Mouse (Mus musculus): ENCODE results near the gene Car14. TPM values are rescaled to one million over a fixed set of nuclear protein-coding genes. Genes with fewer than 3 reads are reported as not detected.

Gene Car14
- total RNA-seq, 2 experiments from 2014 or later = not detected

GRCm38 (mm10) chr3:95893606-95894316 lies 10.7 kb downstream of the Car14 start, which contains the start of gene Aph1a:
TSS of gene Aph1a (plus strand) at chr3:95893969.
- ATAC-seq (replicated peaks; ENCODE audit: poor library complexity, severe bottlenecking) = peak; percentile 88

GRCm38 (mm10) chr3:95893126-95893525 lies 11.4 kb downstream of the Car14 start:
- ATAC-seq (replicated peaks; ENCODE audit: poor library complexity, severe bottlenecking) = no peak

- ATAC-seq (replicated peaks; ENCODE audit: poor library complexity, severe bottlenecking) = no peak
Measured at GRCm38 (mm10) chr3:95892066-95893052, 12.1 kb downstream of the Car14 start.

GRCm38 (mm10) chr3:95891211-95892065 lies 13.1 kb downstream of the Car14 start, which contains the start of gene BC028528:
TSS of gene BC028528 (minus strand) at chr3:95892005.
- peak; percentile 58 for ATAC-seq (replicated peaks; ENCODE audit: poor library complexity, severe bottlenecking)

- no peak for ATAC-seq (replicated peaks; ENCODE audit: poor library complexity, severe bottlenecking)
Measured at GRCm38 (mm10) chr3:95889664-95890063, 14.8 kb downstream of the Car14 start.

DNA sequence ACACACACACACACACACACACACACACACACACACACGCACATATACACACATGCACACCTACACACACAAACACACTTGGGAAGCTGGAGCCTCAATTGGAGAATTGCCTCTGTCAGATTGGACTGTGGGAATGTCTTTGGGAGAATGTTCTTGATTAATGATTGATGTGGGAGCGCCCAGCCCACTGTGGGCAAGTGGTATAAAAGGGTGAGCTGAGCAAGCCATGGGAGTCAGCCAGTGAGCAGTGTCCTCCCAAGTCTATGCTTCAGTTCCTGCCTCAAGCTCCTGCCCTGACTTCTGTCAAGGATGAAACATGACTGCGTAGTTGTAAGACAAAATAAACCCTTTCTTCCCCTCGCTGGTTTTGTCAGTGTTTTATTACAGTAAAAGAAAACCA lies 16.9 kb downstream of the Car14 start:
- no peak for ATAC-seq (replicated peaks; ENCODE audit: poor library complexity, severe bottlenecking)

DNA sequence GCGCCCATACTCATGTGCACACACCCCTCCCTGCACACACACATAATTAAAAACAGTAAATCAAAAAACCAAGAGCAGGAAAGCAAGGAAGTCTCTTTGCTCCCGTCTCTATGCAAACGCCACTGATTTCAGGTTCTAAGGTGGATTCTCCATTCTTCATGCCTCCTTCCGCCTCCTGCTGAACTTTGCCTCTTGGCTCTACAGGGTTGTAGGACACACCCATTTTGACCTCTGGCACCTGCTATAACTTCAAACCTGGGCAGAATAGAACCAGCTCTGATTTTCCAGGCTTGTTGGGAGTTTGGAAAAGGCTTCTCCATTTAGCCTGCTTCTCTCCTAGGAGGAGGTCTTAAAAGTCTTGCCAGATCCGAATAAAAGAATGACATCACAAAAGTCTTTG lies 20.1 kb downstream of the Car14 start:
- ATAC-seq (replicated peaks; ENCODE audit: poor library complexity, severe bottlenecking) = no peak

GRCm38 (mm10) chr3:95882816-95883425 lies 21.6 kb downstream of the Car14 start:
- no peak for ATAC-seq (replicated peaks; ENCODE audit: poor library complexity, severe bottlenecking)

DNA sequence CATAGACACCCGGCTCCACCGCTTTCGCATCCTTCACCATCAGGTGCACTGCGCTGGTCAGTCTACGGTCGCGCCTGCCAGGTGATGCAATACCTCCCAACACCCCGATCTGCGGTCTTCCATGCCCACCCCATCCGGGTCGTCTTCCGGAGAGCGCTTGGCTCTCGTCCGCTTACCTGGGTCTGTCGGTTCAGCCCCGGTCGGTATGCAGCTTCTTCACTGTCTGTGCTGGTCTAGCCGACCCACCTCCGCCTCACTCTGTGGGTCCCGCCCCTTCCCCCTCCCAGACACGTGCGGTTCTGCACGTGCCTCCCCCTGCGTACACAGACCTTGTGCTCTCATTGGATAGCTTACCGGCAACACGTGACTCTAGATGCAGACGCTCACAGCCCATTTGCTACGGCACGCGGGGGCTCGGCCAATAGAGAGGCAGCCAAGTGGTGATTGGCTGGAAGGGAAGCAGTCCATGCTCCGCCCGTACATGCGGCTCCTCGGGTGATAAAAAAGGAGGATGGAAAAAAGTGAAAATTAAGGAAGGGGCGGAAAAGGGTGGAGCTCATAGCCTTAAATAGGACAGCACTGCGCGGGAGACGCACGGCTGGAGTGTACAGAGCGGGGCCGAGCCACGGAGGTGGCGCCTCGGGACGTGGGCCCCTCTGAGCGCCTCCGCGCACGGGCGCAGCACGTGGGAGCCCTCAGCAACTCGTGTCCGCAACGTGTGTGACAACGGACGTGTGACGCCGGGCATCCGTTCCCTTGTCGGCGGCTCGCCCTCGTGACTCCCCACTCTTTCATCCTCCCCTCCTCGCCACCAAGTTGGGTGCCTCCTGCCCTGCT lies 22.3 kb downstream of the Car14 start, which contains the start of gene Ciart:
Gene Ciart (minus strand): TSS at position 273 of the 837 bp plus-strand sequence.
- ATAC-seq (replicated peaks; ENCODE audit: poor library complexity, severe bottlenecking) = peak; percentile 95

- ATAC-seq (replicated peaks; ENCODE audit: poor library complexity, severe bottlenecking) = no peak
Measured at GRCm38 (mm10) chr3:95879063-95879462, 25.4 kb downstream of the Car14 start.

GRCm38 (mm10) chr3:95872048-95872447 lies 32.4 kb downstream of the Car14 start:
- ATAC-seq (replicated peaks; ENCODE audit: poor library complexity, severe bottlenecking) = no peak

- peak; percentile 100 for ATAC-seq (replicated peaks; ENCODE audit: poor library complexity, severe bottlenecking)
Measured at GRCm38 (mm10) chr3:95871392-95871867, 33.1 kb downstream of the Car14 start, which contains the start of gene Mrps21. TSS of gene Mrps21 (minus strand) at chr3:95871519.

- ATAC-seq (replicated peaks; ENCODE audit: poor library complexity, severe bottlenecking) = no peak
Measured at GRCm38 (mm10) chr3:95870976-95871375, 33.5 kb downstream of the Car14 start.

DNA sequence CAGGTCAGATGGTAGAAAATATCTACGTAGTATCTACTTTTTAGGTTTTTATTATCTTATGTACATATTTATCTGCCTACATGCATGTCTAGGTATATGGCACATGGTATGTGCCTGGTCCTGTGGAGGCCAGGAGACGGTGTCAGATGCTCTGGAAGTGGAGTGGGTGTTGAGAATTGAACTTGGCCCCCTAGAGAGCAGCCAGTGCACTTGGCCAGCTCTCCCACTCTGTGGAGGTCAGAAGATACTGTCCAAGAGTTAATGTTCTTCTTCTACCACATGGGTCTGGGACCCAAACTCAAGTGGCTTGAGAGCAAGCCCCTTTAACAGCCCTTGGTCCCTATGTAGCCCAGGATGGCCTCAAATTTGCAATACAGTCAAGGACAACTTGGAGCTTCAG lies 37.1 kb downstream of the Car14 start:
- ATAC-seq (replicated peaks; ENCODE audit: poor library complexity, severe bottlenecking) = no peak

- ATAC-seq (replicated peaks; ENCODE audit: poor library complexity, severe bottlenecking) = no peak
Measured at GRCm38 (mm10) chr3:95866071-95866470, 38.4 kb downstream of the Car14 start.

GRCm38 (mm10) chr3:95865571-95865970 lies 38.9 kb downstream of the Car14 start:
- ATAC-seq (replicated peaks; ENCODE audit: poor library complexity, severe bottlenecking) = no peak

GRCm38 (mm10) chr3:95865050-95865449 lies 39.4 kb downstream of the Car14 start:
- no peak for ATAC-seq (replicated peaks; ENCODE audit: poor library complexity, severe bottlenecking)

DNA sequence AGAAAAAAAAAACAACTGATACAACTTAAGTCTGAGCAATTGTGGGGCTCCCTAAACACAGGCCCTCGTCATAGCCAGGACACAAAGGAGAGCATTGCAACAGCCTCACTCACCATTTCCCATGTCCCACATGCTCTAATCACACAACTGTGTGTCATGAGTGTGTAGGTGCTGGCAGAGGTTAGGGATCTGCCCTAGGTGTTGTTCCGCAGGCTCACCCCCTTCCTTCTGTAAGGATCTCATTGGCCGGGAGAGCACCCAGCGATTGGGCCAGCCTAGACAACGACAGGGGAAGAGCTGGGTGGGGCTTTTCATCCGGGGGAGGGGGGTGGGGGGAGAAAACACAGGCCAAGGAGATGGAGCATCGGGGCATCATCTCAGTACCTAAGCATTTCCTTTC lies 40.9 kb downstream of the Car14 start:
- ATAC-seq (replicated peaks; ENCODE audit: poor library complexity, severe bottlenecking) = no peak

DNA sequence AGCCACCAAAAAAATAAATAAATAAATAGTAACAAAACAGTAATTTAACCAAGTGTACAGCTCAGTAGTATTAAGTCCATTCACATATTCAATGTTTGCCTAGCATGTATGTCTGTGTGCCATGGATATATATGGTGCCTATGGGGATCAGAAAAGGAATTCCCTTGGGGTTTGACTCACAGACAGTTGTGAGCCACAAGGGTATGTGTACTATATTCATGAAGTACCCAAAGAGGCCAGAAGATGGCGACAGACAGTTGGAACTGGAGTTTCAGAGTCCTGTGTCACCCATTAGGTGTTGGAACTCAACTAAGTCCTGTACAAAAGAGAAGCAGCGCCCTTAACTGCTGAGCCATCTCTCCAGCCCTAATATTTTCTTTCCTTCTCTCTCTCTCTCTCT lies 42.7 kb downstream of the Car14 start:
- peak; percentile 98 for ATAC-seq (replicated peaks; ENCODE audit: poor library complexity, severe bottlenecking)
